Mouse (Mus musculus): ENCODE data around the gene Spty2d1. TPM values are rescaled to one million over a fixed set of nuclear protein-coding genes. Genes with fewer than 3 reads are reported as not detected.
A peak's percentile ranks its signal among the peaks of the same experiment; 100 is the strongest.

Spty2d1 gene
- polyA plus RNA-seq, 1 experiment from 2014 or later, result 23.9 TPM

DNA sequence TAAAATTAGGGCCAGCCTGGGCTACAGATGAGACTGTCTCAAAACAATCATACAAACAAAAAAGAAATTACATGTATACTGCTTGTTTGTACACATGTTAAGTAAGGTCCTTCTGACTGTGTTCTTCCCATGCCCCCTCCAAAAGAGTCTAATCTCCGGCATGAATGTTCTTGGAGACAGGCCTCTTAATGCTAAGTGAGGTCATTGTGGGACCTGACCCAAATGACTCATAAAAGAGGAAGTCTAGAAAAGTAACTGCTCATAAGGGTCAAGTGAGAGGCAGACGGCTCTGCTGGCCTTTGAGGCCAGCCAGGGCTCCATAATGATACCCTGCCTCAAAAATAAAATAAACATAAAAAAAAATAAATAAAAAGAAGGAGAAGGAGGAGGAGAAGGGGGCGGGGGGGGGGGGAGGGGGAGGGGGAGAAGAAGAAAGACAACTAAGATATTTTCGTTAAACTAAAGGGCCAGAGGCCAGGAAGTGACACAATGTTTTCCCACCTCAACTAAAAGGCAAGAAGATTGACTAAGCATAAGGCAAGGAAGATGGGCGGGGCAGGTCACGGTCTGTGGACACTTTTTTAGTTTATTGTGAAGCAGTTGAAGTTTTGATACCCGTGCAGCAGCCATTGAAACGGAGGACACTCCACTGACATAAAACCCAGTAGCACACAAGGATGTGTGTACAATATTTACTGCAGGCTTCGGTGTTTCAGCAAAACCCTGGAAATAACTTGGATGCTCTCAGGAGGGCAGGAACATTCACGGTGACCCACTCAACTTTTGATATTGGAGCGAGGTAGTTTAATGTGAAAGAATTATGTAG lies 6.6 kb upstream of the Spty2d1 start:
- no peak overlapping the region for H3K9ac ChIP-seq (ENCODE audit: low read length)
- ATAC-seq (ENCODE audit: low read depth), result 0 out of 2 replicates have a peak, but pooled peaks have one; percentile 14
- no peaks in the 10 kb centered on the region for H3K36me3 ChIP-seq (ENCODE audit: control insufficient read depth, insufficient read depth, low read length)
- peak overlapping the region; percentile 86 for H3K27ac ChIP-seq (ENCODE audit: low read length)
- H3K4me2 ChIP-seq (ENCODE audit: low read depth, low read length), result no peak overlapping the region
- no peaks in the 10 kb centered on the region for H3K27me3 ChIP-seq (ENCODE audit: control insufficient read depth, insufficient read depth, low read depth, low read length)
- no peak overlapping the region for H3K4me3 ChIP-seq (ENCODE audit: low read length)
- peaks cover 17% of the 10 kb centered on the region for H3K4me1 ChIP-seq (replicated peaks; ENCODE audit: control insufficient read depth, insufficient read depth, low read length)
- 45% methylated on average over 10 of the region's 11 CpGs for WGBS
- H3K9me3 ChIP-seq (ENCODE audit: control insufficient read depth, low read length), result no peaks in the 10 kb centered on the region

DNA sequence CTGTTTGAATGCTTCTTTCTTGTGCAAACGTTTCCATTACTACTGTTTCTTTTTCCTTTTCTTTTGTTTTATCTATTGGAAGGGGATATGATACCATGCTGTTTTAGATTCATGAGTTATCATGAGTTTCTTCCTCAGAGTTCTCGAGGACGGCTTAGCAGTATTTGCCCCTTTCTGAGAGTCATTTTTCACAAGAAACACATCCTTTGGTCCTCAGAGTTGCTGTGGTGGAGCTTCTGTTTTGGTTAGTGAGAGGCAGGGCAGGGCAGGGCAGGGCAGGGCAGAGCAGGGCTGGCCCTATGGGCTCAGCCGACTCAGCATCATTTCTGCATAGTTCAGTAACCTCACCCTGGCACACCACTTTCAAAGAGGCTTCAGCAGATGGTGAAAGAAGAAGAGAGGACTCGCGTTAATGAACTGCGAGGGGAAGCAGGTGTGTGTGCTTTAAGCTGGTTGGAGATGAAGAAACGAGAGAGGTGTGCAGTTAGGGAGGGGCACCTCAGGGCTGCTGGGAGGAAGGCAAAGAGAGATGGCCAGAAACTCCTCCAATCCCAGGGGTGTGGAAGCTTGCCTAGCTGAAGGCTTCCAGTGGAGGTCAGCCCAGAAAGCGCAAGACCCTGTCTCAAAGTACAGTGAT lies 5.0 kb upstream of the Spty2d1 start:
- no peaks in the 10 kb centered on the region for H3K36me3 ChIP-seq (ENCODE audit: control insufficient read depth, insufficient read depth, low read length)
- H3K27ac ChIP-seq (ENCODE audit: low read length), result no peak overlapping the region
- no peaks in the 10 kb centered on the region for H3K27me3 ChIP-seq (ENCODE audit: control insufficient read depth, insufficient read depth, low read depth, low read length)
- no peak overlapping the region for H3K4me3 ChIP-seq (ENCODE audit: low read length)
- H3K9ac ChIP-seq (ENCODE audit: low read length), result no peak overlapping the region
- H3K4me2 ChIP-seq (ENCODE audit: low read depth, low read length), result no peak overlapping the region
- H3K4me1 ChIP-seq (replicated peaks; ENCODE audit: control insufficient read depth, insufficient read depth, low read length), result peaks cover 16% of the 10 kb centered on the region
- H3K9me3 ChIP-seq (ENCODE audit: control insufficient read depth, low read length), result no peaks in the 10 kb centered on the region
- 32% methylated on average over 9 of the region's 9 CpGs for WGBS
- ATAC-seq (ENCODE audit: low read depth), result no peak

DNA sequence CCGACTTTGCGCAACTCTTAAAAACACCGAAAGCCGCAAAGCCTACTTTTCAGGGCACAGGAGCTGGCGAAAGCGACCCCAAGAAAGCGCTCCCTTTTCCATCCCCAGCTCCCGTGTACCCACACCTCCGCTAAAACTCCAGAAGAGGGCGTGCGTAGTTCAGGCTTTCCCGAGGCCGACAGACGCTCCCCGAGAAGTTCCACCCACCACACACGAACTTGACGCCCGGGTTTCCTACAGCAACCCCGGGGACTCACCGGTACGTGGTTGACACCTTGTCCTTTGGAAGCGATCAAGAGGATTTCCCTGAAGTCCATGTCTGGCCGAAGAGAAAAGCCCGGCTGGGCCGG lies 418 bp downstream of the Spty2d1 start:
- ATAC-seq (ENCODE audit: low read depth), result peak; percentile 61
- peak overlapping the region; percentile 69 for H3K4me2 ChIP-seq (ENCODE audit: low read depth, low read length)
- no peaks in the 10 kb centered on the region for H3K27me3 ChIP-seq (ENCODE audit: control insufficient read depth, insufficient read depth, low read depth, low read length)
- WGBS, result under 1% methylated on average over 25 of the region's 25 CpGs
- H3K27ac ChIP-seq (ENCODE audit: low read length), result peak overlapping the region; percentile 96
- no peaks in the 10 kb centered on the region for H3K9me3 ChIP-seq (ENCODE audit: control insufficient read depth, low read length)
- peak overlapping the region; percentile 75 for H3K9ac ChIP-seq (ENCODE audit: low read length)
- no peaks in the 10 kb centered on the region for H3K36me3 ChIP-seq (ENCODE audit: control insufficient read depth, insufficient read depth, low read length)
- H3K4me3 ChIP-seq (ENCODE audit: low read length), result peak overlapping the region; percentile 74
- peaks cover 12% of the 10 kb centered on the region for H3K4me1 ChIP-seq (replicated peaks; ENCODE audit: control insufficient read depth, insufficient read depth, low read length)

DNA sequence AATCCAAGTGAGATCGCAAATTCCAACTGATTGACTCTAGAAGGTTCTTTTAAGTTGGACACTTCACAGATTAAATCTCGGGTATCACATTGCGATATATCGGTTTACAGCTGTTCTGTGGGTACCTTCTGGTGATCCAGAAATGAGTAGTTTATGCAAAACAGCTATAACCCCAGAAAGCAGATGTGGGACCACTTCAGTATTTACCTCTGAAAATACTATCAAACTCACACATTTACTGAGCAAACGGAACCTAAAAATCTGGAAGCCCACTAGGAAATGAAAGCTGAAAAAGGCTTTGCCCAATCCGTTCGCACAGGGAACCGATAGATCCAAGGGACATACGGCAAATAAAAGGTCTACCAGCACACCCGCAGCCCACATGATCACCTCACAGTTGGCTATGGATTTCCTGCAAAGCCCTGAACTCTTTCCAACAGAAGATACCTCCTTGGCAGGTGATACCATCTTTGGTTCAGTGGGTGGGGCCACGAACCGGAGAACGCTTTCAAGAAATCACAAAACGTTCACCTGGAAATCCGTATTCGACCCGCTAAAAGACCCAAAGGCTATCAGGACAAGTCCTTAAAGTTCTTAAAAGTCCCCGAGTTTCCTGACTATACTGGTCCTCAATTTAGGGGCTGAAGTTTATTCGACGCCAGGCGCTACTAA lies 966 bp downstream of the Spty2d1 start:
- Histone ChIP-seq H3K9ac (ENCODE audit: low read length) (peak overlapping the region; percentile 75), H3K36me3 (ENCODE audit: control insufficient read depth, insufficient read depth, low read length) (no peaks in the 10 kb centered on the region), H3K27me3 (ENCODE audit: control insufficient read depth, insufficient read depth, low read depth, low read length) (no peaks in the 10 kb centered on the region), H3K27ac (ENCODE audit: low read length) (peak overlapping the region; percentile 96), H3K9me3 (ENCODE audit: control insufficient read depth, low read length) (no peaks in the 10 kb centered on the region), H3K4me1 (replicated peaks; ENCODE audit: control insufficient read depth, insufficient read depth, low read length) (peaks cover 17% of the 10 kb centered on the region), H3K4me2 (ENCODE audit: low read depth, low read length) (peak overlapping the region; percentile 69), H3K4me3 (ENCODE audit: low read length) (peak overlapping the region; percentile 74)
- ATAC-seq (ENCODE audit: low read depth), result no peak
- WGBS, result 11% methylated on average over 21 of the region's 21 CpGs

DNA sequence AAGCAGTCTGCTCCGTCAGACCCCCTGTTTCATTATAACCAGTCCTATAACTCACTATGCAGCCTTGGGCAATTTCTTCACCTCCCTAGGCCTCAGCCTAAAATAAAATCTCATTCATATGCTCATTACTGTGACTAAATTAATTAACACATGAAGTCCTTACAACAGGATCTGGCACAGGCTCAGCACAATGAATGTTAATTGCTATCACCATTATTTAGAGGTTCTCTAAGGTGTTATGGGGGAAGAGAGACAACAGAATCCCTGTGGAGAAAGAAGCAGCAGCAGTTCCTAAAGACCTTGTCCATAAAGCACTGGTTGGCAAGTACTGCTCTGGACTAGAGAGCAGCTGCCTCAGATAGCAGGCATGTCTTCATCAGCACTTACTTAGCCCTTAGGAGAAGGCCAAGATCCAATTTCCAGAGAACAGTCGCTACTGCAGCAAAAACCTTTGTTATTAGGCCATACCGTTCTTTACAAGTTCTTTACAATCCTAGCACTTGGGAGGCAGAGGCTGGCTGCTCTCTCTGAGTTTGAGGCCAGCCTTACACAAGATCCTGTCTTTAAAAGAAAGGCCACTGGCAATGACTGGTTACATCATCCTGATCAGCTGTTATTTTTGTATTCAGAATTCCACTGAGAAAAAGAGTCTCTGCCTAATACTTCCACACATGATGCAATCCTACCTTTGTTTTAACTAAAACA lies 4.6 kb downstream of the Spty2d1 start:
- Histone ChIP-seq H3K4me2 (ENCODE audit: low read depth, low read length) (no peak overlapping the region), H3K9me3 (ENCODE audit: control insufficient read depth, low read length) (no peaks in the 10 kb centered on the region), H3K4me3 (ENCODE audit: low read length) (no peak overlapping the region), H3K36me3 (ENCODE audit: control insufficient read depth, insufficient read depth, low read length) (peaks cover 5% of the 10 kb centered on the region), H3K4me1 (replicated peaks; ENCODE audit: control insufficient read depth, insufficient read depth, low read length) (peaks cover 35% of the 10 kb centered on the region), H3K9ac (ENCODE audit: low read length) (no peak overlapping the region), H3K27ac (ENCODE audit: low read length) (no peak overlapping the region), H3K27me3 (ENCODE audit: control insufficient read depth, insufficient read depth, low read depth, low read length) (no peaks in the 10 kb centered on the region)
- ATAC-seq (ENCODE audit: low read depth), result no peak
- 41% methylated on average over 3 of the region's 3 CpGs for WGBS

DNA sequence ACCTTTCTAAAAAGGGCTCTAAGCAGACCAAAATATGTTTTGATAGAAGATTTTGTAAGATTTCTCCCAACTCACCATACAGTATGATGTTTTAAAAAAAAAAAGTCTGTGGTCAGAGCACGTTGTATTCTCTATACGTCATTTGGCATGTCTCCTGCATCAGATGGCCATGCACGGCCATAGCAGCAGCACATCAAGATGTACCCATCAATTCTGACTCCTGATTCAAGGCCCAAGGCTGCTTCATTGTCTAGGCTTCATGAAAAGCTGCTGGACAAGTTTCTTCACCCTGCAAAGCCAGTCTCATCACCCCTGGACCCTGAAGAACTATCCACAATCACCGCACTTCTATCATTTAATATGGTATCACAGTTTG lies 6.3 kb downstream of the Spty2d1 start:
- no peak for ATAC-seq (ENCODE audit: low read depth)
- Histone ChIP-seq H3K9ac (ENCODE audit: low read length) (no peak overlapping the region), H3K4me2 (ENCODE audit: low read depth, low read length) (no peak overlapping the region), H3K9me3 (ENCODE audit: control insufficient read depth, low read length) (no peaks in the 10 kb centered on the region), H3K36me3 (ENCODE audit: control insufficient read depth, insufficient read depth, low read length) (peaks cover 16% of the 10 kb centered on the region), H3K27me3 (ENCODE audit: control insufficient read depth, insufficient read depth, low read depth, low read length) (no peaks in the 10 kb centered on the region), H3K27ac (ENCODE audit: low read length) (no peak overlapping the region), H3K4me3 (ENCODE audit: low read length) (no peak overlapping the region), H3K4me1 (replicated peaks; ENCODE audit: control insufficient read depth, insufficient read depth, low read length) (peaks cover 32% of the 10 kb centered on the region)
- 64% methylated on average over 4 of the region's 4 CpGs for WGBS

DNA sequence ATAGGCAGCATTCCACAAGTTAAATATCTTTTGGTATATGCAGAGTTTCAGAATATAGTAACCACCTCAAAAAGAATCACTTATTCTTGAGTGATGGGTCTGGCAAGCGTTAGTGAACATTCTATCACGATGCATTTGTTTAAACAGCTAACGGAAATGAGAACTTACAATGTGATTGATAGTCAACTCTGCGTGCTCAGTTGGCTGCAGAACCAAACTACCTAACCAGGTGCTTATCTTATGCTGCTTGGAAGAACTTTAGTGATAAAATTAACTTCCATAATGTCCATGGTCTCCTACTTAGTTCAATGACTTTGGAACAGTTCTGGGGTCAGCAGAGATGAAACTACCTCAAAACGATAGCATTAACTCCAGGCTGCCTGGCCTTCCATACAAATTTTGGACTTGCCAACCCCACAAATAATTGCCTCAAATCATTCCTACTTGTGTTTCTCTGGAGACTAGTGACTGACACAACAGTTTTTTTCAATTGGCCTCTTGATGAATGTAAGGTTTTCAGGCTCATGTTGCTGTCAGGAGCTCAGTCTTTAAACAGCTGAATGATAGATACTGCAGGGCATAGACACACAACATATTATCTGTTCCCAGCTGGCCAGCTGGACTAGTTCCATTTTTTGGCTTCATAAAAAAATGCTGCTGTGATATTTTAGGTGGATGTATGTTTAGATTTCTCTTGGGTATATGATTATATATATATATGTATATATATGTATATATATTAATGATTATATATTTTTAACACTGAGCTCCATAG lies 6.9 kb downstream of the Spty2d1 start:
- H3K4me3 ChIP-seq (ENCODE audit: low read length), result no peak overlapping the region
- WGBS, result 30% methylated on average over 5 of the region's 5 CpGs
- ATAC-seq (ENCODE audit: low read depth), result no peak
- peaks cover 29% of the 10 kb centered on the region for H3K4me1 ChIP-seq (replicated peaks; ENCODE audit: control insufficient read depth, insufficient read depth, low read length)
- H3K36me3 ChIP-seq (ENCODE audit: control insufficient read depth, insufficient read depth, low read length), result peaks cover 16% of the 10 kb centered on the region
- H3K27ac ChIP-seq (ENCODE audit: low read length), result no peak overlapping the region
- no peak overlapping the region for H3K9ac ChIP-seq (ENCODE audit: low read length)
- no peak overlapping the region for H3K4me2 ChIP-seq (ENCODE audit: low read depth, low read length)
- H3K27me3 ChIP-seq (ENCODE audit: control insufficient read depth, insufficient read depth, low read depth, low read length), result no peaks in the 10 kb centered on the region
- H3K9me3 ChIP-seq (ENCODE audit: control insufficient read depth, low read length), result no peaks in the 10 kb centered on the region

DNA sequence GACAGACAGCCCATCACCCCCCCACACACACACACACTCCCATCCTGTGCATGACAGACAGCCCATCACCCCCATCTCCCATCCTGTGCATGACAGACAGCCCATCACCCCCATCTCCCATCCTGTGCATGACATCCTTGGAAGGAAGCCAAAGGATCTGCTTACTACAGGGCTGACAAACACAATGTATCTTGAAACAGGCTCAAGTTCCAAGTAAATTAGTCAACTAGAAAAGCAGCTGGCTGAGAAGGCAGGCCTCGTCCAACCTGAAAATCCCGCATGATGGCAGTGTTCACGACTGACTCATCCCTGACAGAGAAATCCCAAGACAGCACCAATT lies 7.6 kb downstream of the Spty2d1 start:
- 35% methylated on average over 3 of the region's 3 CpGs for WGBS
- peaks cover 29% of the 10 kb centered on the region for H3K4me1 ChIP-seq (replicated peaks; ENCODE audit: control insufficient read depth, insufficient read depth, low read length)
- peak overlapping the region; percentile 34; the same call in 1 of the 2 replicates for H3K27ac ChIP-seq (ENCODE audit: low read length)
- H3K4me2 ChIP-seq (ENCODE audit: low read depth, low read length), result no peak overlapping the region
- H3K9ac ChIP-seq (ENCODE audit: low read length), result no peak overlapping the region
- peaks cover 23% of the 10 kb centered on the region for H3K36me3 ChIP-seq (ENCODE audit: control insufficient read depth, insufficient read depth, low read length)
- peak; percentile 94 for ATAC-seq (ENCODE audit: low read depth)
- no peaks in the 10 kb centered on the region for H3K27me3 ChIP-seq (ENCODE audit: control insufficient read depth, insufficient read depth, low read depth, low read length)
- H3K9me3 ChIP-seq (ENCODE audit: control insufficient read depth, low read length), result no peaks in the 10 kb centered on the region
- no peak overlapping the region for H3K4me3 ChIP-seq (ENCODE audit: low read length)

Data from lung, embryonic 16.5 days (tissue).